Mouse (Mus musculus) embryonic fibroblast, embryonic 13.5 days (primary cell): ENCODE results near the gene Paxx.

Experiments
- CTCF ChIP-seq: IDR thresholded peaks from 2 replicates; pipeline ENCODE4 v1.5.1; 2011; ENCODE audit warnings: mild to moderate bottlenecking, control low read depth, low read length, moderate library complexity, borderline replicate concordance; ENCODE audit not compliant: insufficient read depth
- POLR2A ChIP-seq: IDR thresholded peaks from 2 replicates; pipeline ENCODE4 v1.6.1; 2011; ENCODE audit warnings: low read depth, mild to moderate bottlenecking, control low read depth, low read length, moderate library complexity

DNA sequence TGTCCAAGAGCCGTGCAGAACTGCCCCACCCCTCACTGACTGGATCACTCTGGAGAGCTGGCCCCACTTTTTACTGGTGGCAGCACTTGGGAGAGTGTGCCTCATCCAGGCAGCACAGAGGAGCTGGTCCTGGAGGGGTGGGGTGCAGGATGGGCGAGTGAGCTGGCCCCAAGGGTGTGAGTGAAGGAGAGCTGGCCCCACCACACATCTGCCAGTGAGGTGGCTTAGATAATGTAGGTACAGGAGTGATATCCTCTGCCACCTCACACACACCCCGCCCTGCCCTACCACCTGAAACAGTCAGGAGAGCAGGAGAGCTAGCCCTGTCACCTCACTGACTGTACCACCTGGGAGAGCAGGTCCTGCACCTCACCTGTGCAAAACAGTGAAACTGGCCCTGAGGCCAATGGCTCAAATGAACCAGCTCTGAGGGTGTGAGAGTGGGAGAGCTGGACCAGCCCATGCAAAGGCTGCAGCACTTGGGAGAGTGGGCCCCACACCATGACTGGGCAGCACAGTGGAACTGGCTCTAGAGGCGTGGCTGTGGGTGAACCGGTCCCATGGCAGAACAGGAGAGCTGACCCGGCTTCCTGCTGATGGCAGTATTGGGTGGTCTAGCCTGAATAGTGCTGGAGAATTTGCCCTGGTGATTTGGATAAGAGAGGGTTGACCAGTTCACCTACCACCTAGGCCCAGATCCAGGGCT, 27.2 kb upstream of the Paxx start:
- no peak for TF ChIP-seq POLR2A
- no peak for TF ChIP-seq CTCF
